Mouse (Mus musculus) monocyte, adult 2 months (primary cell): ENCODE results near the gene Gm49369.
"Not testable (repeated sequence)": the region's sequence is repeated elsewhere in the genome, so short reads cannot be mapped to it uniquely, and the experiment has no call there.

Experiments
- DNase-seq, 2 experiments: peaks; one replicate each; pipeline ENCODE4 v3.0.0; 2022; ENCODE audit warnings: low spot score in 2 of 2, low read depth in 1 of 2

Gene Gm49369

DNA sequence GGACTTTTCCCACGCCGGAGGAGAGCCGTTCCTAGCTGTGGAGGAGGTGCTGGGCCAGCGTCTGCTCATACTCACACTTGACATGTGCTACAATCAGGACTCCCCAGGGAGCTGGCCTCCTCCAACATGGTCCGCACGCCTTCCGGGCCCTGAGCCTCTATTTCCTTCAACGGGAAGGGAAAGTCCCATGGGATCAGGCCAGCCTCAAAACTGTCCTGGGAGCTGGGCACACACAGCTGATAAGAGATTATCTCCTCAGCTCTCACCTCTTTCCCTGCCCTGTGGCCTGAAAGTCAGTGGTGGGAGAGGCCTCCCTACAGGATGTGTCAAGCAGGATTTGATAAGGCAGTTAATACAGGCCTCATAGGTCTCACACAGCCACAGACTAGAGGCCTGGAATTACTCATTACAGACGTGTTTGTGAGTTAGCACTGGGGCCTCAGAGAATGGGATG lies 52.2 kb downstream of the Gm49369 start:
- no peak for DNase-seq

DNA sequence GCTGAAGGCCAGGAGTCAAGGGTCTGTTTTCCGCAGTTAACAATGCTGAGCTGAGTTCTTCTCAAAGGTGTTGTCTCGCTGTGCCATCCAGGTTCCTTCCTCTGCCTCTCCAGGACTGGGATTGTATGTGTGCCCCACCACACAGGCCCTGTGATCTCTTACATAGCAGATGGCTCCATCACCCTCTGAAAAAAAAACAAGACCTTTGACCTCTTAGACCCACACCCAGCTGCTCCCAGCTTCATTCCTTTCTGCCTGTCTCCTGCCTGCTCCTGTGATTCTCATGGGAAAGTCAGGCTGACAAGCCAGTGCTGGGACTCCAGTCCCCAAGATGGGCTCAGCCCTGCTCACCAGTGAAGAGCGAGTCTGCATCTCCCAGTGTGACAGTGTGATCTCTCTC lies 54.0 kb downstream of the Gm49369 start:
- DNase-seq: no peak

DNA sequence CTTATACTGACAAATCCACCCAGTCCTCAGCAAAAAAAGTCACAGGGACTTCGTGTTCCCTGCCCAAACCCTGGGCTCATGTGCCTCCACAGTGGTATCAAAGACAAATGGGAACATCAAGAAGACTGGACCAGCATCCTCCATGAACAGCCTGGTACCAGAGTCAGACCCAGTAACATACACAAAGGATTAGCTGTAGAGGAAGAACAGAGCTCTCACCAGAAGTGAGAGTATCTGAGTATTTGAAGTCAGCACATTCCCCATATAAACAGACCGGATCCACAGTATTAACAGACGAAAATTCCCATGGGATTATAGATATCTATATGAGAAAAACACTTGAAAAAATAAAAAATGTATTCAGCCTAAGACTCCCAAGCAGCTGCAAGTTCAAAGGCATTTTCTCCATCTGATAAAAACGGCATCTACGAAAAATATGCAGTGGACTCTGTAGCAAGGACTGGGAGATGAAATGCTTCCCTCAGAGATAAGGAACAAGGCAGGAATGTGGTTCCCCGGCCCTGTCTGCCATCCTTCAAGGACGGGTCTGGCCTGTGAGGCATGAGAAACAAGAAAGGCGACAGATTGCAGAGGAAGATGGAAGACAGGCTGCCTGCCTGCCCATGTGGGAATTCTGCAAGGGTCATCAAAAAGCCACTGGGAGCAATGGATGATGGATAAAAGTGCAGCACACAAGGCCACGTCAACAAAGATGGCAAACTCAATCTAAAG lies 55.6 kb downstream of the Gm49369 start:
- no peak for DNase-seq

DNA sequence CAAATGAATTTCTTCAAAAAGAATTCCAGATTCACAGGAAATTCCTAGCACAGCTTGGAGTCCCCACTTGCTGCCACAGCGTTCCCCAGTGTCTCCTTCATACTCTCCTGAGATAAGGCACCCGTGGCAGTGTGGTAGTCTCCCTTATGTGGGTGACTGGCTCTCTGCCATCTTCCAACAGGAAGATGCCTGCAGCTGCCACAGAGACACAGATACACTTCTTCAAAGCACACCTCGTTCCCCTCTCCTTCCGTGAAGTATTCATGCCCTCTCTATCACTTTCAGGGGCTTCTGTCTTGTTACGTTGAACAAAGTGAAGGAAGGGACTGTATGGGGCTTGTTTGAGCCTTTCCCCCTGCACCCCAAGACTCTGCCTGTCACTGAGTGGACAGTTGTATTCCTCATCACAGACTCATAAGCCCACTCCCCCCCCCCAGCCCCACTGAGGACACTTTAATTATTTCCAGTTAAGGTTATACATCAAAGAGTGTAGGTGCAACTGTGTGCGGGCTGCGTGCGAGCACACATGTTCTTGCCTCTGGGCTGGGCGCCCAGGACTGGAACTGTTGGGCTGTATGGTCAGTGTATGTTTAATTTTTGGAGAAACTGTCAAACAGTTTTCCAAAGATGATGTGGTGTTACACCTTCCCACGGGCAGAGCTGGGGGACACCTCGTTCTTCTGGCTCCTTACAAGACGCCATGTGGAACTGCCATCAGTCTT lies 58.9 kb downstream of the Gm49369 start:
- no peak for DNase-seq

DNA sequence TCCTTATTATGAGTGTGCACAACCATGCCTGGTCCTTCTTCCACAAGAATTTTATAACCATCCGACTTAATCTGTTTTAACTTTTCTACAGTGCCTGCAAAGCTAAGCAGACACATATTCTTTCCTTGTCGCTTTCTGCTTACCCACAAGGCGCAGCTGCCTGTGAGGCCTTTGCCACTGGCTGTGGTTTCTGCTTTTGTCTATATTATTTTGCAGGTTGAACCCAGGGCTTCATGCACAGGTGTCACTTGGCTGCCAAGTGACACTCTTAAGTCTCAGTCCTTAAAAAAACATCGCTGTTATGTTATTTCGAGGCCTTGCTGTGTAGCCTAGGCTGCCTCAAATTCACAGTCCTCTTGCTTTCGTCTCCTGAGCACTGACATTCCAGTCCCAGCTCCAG lies 59.8 kb downstream of the Gm49369 start:
- DNase-seq: no peak

DNA sequence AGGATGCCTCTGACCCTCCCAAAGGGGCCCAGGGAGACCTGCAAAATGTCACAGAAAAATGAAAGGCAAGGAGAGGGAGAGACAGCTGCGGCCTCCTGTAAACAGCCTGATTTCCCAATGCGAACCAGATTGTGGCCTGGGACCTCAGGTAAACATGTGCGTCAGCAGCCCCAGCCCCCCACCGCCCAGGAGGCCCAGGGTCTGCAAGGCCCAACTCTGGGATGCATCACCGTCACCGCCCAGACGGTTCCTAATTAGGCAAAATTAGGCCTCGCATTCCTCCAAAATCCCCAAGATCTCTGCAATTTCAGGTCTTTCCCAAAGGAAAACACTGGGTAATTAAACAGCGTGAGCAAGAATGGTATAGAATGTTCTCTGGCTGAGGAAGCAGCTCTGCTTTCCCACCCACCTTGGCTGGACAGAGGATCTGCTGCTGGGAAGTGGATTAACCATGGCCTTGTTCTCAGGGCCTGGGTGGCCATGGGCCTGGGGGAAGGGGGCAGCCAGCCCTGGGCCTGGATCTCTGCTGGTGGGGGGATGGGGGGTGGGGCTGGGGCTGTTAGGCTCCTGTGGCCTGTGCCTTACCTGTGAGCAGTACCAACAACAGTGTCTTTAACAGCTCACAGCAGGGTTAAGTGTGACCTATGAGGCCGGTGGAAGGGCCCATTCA lies 60.7 kb downstream of the Gm49369 start:
- DNase-seq: not testable (repeated sequence)
